Mouse (Mus musculus) G1E (cell line): Measurements from ENCODE around the gene Gng13.

ENCODE experiments used
- CTCF ChIP-seq: IDR thresholded peaks from 2 replicates; pipeline ENCODE4 v1.5.1; 2012; ENCODE audit warnings: low read depth, low read length, inconsistent platforms, mixed read lengths
- GATA1 ChIP-seq: IDR thresholded peaks from 2 replicates; pipeline ENCODE4 v1.6.1; 2012; ENCODE audit warnings: borderline replicate concordance, low read length, inconsistent platforms, mixed read lengths
- POLR2AphosphoS5 ChIP-seq: IDR thresholded peaks from 2 replicates; pipeline ENCODE4 v1.6.1; 2012; ENCODE audit warnings: low read depth, low read length, inconsistent platforms; ENCODE audit not compliant: insufficient replicate concordance

DNA sequence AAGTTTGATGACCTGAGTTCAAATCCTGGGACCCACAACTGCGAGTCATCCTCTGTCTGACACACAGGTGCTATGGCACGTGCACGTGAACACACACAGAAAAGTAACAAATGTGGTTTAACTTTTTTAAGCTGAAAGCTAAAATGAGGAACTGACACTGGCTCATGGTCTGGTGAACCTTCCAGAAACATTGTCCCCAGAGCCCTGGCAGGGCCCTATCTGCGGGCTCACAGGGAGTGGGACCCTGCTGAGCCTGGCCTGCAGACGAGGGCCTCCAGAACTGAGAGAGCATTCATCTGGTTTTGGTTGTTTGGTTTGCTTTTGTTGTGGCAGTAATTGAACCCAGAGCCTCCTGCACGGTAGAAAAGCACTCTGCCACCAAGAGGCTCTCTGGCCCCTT is 39.0 kb upstream of the Gng13 start:
- TF ChIP-seq CTCF (no peak), POLR2AphosphoS5 (no peak), GATA1 (no peak)
